Mouse (Mus musculus) gastrocnemius, postnatal 36 days (tissue): ENCODE data around the gene Dbndd2. TPM values are rescaled to one million over a fixed set of nuclear protein-coding genes. Genes with fewer than 3 reads are reported as not detected.
A peak's percentile ranks its signal among the peaks of the same experiment; 100 is the strongest.

Experiments used
- DNase-seq, 2 experiments: peaks; one replicate each; pipeline ENCODE4 v3.0.0; 2022
- intact Hi-C: fragments of 180-260 bp; cut with DNase I; formaldehyde crosslinking; loops from one replicate; pipeline ENCODE4 v1.15.1; 2025
- total RNA-seq, 2 experiments: library from RNA; stranded (reverse); gene quantifications; 2 replicates each; pipeline ENCODE4 v1.2.3; 2021

Dbndd2 gene
- total RNA-seq, 2 experiments from 2014 or later = 24.6 to 25.8 TPM

- DNase-seq = no peak
- intact Hi-C loops = no loop called here
Observed at GRCm38 (mm10) chr2:164452000-164452676, 33.8 kb upstream of the Dbndd2 start.

DNA sequence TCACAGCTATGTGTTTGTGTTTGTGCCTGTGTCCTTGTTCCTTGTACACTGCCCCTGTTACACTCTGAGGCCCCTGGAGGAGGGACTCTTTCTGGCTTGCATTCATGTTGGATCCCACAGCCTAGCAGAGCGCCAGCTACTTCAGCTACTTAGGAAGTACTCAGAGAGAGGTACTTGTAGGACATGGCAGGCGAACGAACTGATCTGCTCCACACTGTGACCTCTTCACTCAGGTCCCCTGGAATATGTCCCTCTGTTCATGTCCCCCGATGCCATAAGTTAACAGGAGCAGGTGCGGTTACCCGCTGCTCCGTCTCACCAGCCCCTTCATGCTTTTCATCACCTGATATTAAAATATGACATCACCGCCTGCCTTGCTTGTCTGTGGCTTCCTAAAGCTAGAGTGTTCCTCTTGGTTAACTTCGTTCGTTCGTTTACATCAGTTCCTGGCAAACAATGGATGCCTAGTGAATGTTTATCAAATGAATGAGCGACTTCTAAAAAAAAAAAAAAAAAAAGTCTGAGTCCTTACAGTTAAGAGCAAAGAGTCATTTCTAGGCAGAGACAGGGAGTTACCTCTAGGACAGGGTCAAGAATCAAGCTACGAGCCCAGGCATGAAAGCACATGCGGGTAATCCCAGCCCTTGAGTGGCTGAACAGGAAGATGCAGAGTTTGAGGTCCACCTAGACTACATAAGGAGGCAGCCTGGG, 32.7 kb upstream of the Dbndd2 start:
- intact Hi-C loops = no loop called here
- no peak for DNase-seq

GRCm38 (mm10) chr2:164453887-164454500, 31.9 kb upstream of the Dbndd2 start:
- intact Hi-C loops = no loop called here
- DNase-seq = no peak

DNA sequence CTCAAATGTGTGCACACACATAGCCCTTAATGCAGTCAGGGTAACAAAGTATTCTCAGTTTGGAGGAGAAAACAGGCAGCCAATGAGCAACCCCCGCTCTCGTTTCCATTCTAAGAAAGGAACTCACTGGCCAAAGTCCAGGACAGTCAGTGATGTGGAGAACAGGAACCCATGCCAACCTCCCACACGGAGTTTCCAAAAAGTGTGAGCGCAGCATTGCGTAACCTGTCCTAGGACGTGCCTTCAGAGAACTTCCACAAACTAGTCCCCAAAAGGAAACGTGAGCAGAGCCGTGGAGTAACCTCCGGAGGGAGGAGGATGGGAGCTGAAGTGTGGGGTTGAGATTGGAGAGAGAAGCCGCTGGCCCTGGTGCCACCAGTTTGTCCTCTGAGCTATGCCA, 31.1 kb upstream of the Dbndd2 start:
- intact Hi-C loops = no loop called here
- DNase-seq = peak; percentile 60 to 81

DNA sequence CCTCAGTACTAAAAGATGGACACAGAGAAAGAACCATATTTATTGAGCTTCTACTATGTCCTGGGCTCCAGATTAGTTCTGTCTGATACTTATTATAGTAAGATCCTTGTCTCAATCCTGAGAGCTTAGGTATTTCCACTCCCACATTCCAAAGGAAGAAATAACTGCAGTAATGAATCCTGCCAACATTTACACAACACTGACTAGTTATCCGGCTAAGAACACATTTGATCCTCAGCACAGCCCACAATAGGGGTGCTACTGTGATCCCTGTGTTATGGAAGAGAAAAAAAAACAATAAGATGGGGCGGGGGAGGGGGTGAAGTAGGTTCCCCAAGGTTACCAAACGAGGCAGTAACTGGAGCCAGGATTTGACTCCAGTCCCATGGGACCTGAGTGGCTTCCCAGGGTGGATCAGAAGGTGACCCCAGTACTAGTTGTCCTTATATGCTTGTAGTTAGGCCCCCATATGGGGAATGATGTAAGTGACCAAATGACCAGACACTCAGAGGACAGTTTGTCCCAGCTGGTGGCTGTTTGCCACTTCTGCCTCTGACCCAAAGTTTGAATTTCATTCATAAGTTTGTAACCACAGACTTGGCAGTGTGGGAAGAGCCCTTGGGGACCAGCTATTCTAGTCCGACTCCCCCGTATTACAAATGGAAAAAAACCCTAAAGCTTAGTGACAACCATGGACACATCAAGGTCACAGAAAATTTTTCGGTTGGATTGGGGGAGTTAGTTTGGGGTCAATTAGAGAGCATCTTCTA, 30.3 kb upstream of the Dbndd2 start:
- DNase-seq = peak in 1 of 2 experiments; percentile 70
- intact Hi-C loops = no loop called here

DNA sequence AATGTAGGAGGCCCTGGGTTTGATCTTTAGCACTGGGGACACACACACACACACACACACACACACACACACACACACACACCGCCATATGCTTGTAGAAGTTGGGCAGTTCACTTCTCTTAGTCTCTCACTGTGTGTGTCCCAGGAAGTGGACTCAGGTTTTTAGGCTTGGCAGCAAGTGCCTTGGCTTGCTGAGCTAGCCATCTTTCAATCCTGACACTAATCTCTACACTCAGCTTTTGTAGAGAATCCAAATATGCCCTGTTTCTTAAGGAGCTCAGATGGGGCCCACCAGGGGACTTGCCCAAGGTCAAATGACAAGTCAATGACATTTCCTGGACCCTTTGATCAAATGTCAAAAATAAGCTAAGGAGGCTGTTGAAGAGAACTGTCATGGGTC, 29.5 kb upstream of the Dbndd2 start:
- intact Hi-C loops = no loop called here

DNA sequence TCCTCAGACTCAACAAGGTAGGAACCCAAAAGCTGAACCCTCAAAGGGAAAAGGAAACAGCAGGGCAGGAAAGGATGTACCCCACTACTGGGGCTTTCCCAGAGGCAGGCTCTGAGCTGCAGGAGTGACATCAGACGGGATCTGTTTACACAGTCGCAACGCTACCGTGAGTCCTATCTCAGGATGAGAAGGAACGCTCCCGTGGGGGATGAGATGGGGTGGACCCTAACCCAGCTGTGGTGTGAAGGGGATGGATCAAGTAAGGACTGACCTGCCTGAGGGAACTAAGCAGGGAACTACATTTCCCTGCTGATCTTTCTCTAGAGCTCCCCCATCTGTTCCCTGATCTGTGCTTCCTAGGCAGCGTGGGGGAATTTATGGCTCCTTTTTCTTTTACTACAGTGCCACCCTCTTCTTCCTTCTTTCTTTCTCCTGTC, 29.0 kb upstream of the Dbndd2 start, which contains the start of gene Sys1:
TSS of gene Sys1 (plus strand) at position 101 of the 437 bp plus-strand sequence.
- intact Hi-C loops = no loop called here

More for the DNA sequence above, 29.5 kb upstream of the Dbndd2 start:
- no peak for DNase-seq

DNA sequence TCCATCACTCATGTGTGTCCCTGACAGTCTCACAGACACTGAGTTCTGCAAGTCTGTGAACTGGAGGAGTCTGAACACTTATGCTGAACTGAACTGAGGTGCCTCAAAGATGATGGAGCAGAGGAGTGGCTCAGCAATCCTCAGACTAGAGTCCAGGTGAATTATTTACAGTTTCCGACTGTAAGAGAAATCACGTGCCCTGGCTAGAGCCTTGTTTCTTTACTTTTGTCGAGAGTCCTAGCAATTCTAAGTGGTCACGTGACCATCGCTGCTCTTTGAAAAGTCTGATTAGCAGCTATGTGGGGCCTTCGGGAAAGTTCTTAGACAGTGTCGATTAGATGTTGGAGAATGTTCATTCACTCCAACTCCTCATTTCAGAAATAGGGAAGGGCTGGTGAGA, 28.0 kb upstream of the Dbndd2 start:
- DNase-seq = no peak
- intact Hi-C loops = loop anchor here (2.0 kb wide), 1 partner anchor 41 kb away; no protein-coding TSS in a partner anchor

More for the DNA sequence above, 29.0 kb upstream of the Dbndd2 start, which contains the start of gene Sys1:
- DNase-seq = no peak

DNA sequence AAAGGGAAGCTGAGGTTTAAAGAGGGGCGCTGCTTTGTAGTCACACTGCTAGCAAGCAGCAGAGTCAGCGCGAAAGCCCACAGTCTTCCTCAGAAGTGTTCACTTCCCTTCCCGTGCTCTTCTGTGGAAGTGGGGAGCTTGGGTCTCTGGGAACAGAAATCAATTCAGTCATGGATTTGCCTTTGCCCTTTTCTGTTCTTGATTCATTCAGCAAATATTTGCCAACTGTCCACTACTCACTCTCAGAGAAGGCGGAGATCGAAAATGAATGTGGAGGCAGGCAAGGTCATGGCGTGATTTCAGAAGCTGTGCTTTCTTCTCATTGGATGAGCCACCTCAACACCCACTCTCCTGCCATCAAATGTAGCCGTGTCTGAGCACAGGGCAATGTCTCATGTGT, 27.4 kb upstream of the Dbndd2 start:
- no peak for DNase-seq
- intact Hi-C loops = loop anchor here (2.0 kb wide), 1 partner anchor 42 kb away; no protein-coding TSS in a partner anchor

DNA sequence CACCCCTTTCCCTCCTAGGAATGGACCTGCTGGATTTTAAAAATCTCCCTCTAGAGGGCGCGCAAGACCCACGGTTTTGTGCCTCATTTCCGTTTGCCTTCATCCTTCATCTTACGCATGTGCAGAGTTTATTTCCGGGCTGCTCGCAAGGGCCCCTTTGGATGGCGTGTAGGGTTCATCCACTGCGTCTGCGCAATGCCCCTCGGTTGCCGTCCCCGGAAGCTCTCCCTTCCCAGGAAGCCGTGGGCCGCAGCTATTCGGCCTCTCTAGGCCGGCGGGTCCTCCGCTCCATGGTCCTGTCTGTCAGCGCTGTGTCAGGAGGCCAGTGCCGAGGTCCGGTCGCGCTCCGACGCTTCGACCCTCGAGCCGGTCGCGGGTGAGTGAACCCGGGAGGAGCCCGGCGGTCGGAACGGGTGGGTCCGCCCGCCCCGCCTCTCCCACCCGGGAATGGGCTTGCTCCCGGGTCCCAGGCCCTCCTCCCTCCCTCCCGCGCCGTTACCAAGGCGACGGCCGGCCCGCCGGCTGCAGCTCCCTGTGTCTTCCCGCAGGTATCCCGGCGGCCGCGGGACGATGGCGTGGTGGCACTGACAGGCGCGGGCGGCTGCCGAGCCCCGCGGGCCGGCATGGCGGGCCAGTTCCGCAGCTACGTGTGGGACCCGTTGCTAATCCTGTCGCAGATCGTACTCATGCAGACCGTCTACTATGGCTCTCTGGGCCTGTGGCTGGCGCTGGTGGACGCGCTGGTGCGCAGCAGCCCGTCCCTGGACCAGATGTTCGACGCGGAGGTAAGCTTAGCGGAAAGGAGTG, 25.0 kb upstream of the Dbndd2 start, which contains the start of gene Gm20458:
TSS of gene Gm20458 (plus strand) at position 223 of the 807 bp plus-strand sequence.
- intact Hi-C loops = no loop called here
- peak; percentile 91 to 93 for DNase-seq

GRCm38 (mm10) chr2:164465161-164465560, 20.7 kb upstream of the Dbndd2 start:
- DNase-seq = no peak
- intact Hi-C loops = no loop called here

- DNase-seq = no peak
- intact Hi-C loops = no loop called here
Observed at GRCm38 (mm10) chr2:164466787-164467186, 19.1 kb upstream of the Dbndd2 start.

DNA sequence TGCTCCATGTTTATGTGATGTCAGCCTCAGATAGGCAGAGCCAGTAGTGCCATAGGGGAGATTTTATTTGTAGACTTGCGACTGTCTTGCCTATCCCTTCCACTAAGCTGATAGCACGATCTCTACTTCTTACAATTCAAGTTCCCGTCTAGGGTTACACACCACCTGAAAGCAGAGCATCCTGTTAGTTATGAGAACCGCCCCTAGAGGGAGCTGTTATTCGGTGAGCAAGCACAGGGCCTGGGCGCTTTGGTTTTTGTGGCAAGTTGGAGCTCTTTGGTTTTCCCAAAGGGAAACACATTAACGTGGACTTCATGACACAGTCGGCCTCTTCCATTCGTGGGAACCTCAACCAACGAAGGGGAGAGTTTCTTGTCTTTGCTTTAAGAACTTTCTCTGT, 15.7 kb upstream of the Dbndd2 start:
- no peak for DNase-seq
- intact Hi-C loops = no loop called here

- intact Hi-C loops = loop anchor here (2.0 kb wide), 1 partner anchor 45 kb away; no protein-coding TSS in a partner anchor
- no peak for DNase-seq
Observed at GRCm38 (mm10) chr2:164473624-164474023, 12.3 kb upstream of the Dbndd2 start, which contains the start of gene Trp53tg5. Trp53tg5 (minus strand) TSS chr2:164473724.

GRCm38 (mm10) chr2:164486258-164487114, 580 bp downstream of the Dbndd2 start:
- intact Hi-C loops = no loop called here
- DNase-seq = peak; percentile 57 to 77

GRCm38 (mm10) chr2:164487115-164487527, 1.2 kb downstream of the Dbndd2 start:
- intact Hi-C loops = no loop called here

DNA sequence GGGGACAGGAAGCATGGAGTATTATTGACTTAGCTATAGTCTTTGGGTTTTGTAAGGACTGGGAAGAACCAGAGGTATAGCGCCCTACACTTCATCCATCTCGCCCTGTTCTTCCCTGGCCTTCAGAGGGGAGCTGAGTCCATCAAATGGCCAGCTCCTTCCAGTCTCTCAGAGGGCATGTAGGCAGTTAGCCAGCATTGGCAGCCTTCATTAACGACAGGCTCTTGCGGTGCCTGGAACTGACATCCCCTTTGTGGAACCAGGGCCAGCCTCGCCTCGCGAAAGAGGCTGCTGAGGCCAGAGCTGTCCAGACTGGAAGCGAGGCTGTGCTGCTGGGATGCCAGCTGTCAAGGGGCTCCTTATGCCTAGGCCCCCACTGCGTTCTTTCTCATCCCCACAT, 1.9 kb downstream of the Dbndd2 start:
- DNase-seq = no peak
- intact Hi-C loops = no loop called here

More at GRCm38 (mm10) chr2:164487115-164487527, 1.2 kb downstream of the Dbndd2 start:
- DNase-seq = no peak

DNA sequence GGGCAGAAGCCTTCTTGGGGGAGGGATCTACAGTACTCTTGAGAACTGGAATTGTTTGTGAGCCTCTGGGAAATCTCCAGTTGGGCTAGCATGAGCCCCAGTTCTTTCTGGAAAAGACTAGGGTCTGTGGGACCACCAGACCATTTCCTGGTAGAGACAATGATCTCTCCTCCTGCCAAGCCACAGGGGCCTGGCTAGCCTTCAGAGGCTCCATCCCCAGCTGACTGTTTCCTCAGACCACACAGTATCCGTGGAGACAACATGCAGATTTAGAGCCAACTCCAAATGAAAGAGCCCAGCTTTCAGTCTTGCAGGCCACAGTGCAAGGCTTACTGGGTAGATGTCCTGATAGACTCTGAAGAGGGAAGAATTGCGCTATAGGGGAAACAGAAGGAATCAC, 8.2 kb downstream of the Dbndd2 start:
- DNase-seq = no peak
- intact Hi-C loops = no loop called here
